Mouse (Mus musculus) small intestine, adult 2 months (tissue): ENCODE measurements around the gene Ptpn23.

Experiments used
- CTCF ChIP-seq: fragments of 200-500 bp; IDR thresholded peaks from 2 replicates; pipeline ENCODE4 v1.5.1; 2012; ENCODE audit warnings: low read depth, mild to moderate bottlenecking, control low read depth, inconsistent platforms, low read length, moderate library complexity, mixed read lengths; ENCODE audit not compliant: insufficient replicate concordance, insufficient read length; ENCODE audit errors: extremely low read depth
- POLR2A ChIP-seq: fragments of 200-500 bp; IDR thresholded peaks from 2 replicates; pipeline ENCODE4 v1.6.1; 2012; ENCODE audit warnings: low read depth, mild to moderate bottlenecking, control low read depth, inconsistent platforms, low read length, moderate library complexity

DNA sequence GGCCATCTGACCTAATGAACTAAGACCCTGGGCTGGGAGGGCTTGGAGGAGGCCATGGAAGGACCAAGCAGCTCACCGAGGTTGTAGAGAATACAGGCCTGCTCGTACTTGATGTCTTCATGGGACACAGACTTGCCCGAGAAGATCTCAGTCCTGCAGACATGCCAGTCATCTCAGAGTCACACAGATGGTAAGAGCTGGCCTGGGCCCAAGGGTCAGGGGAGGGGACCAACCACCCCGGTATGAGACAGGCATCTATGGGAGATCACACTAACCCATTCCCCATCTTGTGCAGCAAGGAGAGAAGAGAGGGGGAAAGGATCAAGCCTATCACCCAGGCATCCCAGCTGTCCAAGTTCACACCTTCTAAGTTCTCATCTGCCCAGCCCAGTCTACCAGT lies 14.7 kb downstream of the Ptpn23 start:
- TF ChIP-seq CTCF (no peak), POLR2A (no peak)
